Mouse (Mus musculus) heart, postnatal 0 days (tissue): ENCODE results near the gene Itgam. TPM values are rescaled to one million over a fixed set of nuclear protein-coding genes. Genes with fewer than 3 reads are reported as not detected.

Experiments used
- ATAC-seq: fragments of 200-750 bp; cut with Nextera tagmentation; 2 replicates; pipeline ENCODE4 v1.8.0; 2017; ENCODE audit warnings: low read depth, moderate number of reproducible peaks, moderate library complexity; ENCODE audit not compliant: insufficient read depth
- DNase-seq: peaks from one replicate; pipeline ENCODE4 v3.0.0-alpha.2; 2016; ENCODE audit warnings: low spot score
- H3K27ac ChIP-seq: fragments of 300-500 bp; sonication (generic); 2 replicates; pipeline ENCODE4 v1.5.1; 2014; ENCODE audit warnings: low read depth, mild to moderate bottlenecking
- H3K27me3 ChIP-seq: fragments of 300-500 bp; sonication (generic); 2 replicates; pipeline ENCODE4 v1.6.1; 2014; ENCODE audit warnings: low read length, mixed read lengths; ENCODE audit not compliant: control insufficient read depth, insufficient read depth
- H3K36me3 ChIP-seq: fragments of 300-500 bp; sonication (generic); replicated peaks from 2 replicates; pipeline ENCODE4 v1.6.1; 2014; ENCODE audit warnings: low read length, mixed read lengths; ENCODE audit not compliant: control insufficient read depth, insufficient read depth
- H3K4me1 ChIP-seq: fragments of 300-500 bp; sonication (generic); 2 replicates; pipeline ENCODE4 v1.6.1; 2014; ENCODE audit warnings: antibody characterized with exemption; ENCODE audit not compliant: control insufficient read depth, insufficient read depth
- H3K4me2 ChIP-seq: fragments of 300-500 bp; sonication (generic); 2 replicates; pipeline ENCODE4 v1.6.1; 2014; ENCODE audit warnings: low read depth, mild to moderate bottlenecking, low read length, moderate library complexity
- H3K4me3 ChIP-seq: fragments of 300-500 bp; sonication (generic); 2 replicates; pipeline ENCODE4 v1.5.1; 2014; ENCODE audit warnings: low read depth, low read length
- H3K9ac ChIP-seq: fragments of 300-500 bp; sonication (generic); replicated peaks from 2 replicates; pipeline ENCODE4 v1.6.1; 2014; ENCODE audit warnings: low read depth, low read length, mixed read lengths
- H3K9me3 ChIP-seq: fragments of 300-500 bp; sonication (generic); replicated peaks from 2 replicates; pipeline ENCODE4 v1.6.1; 2016; ENCODE audit warnings: low read length; ENCODE audit not compliant: control insufficient read depth
- CTCF ChIP-seq: IDR thresholded peaks from 2 replicates; pipeline ENCODE4 v1.5.1; 2016; ENCODE audit warnings: antibody characterized with exemption, control low read depth, low read depth
- EP300 ChIP-seq: IDR thresholded peaks from 2 replicates; pipeline ENCODE4 v1.6.1; 2016; ENCODE audit warnings: antibody characterized with exemption, low read depth
- WGBS: fragments of 180-500 bp; shearing (Covaris S2); extraction: QIAGEN DNeasy Blood & Tissue Kit; methylation state at CpG from one replicate; pipeline ENCODE4 v1.1.7; 2014; 5-methylcytosine and 5-hydroxymethylcytosine counted together
- polyA plus RNA-seq: library from polyadenylated mRNA; unstranded; fragments of >200 nt; fragmentation: Nextera tagmentation; extraction: Ambion mirVana; gene quantifications from 2 replicates; pipeline ENCODE4 v1.2.1, GENCODE M21; 2015
- total RNA-seq: library from RNA; depleted of rRNA; stranded (reverse); fragments of >200 nt; gene quantifications from 2 replicates; pipeline ENCODE4 v1.2.3, GENCODE M21; 2014; ENCODE audit warnings: low replicate concordance

Gene Itgam
- total and polyA plus RNA-seq, 2 experiments from 2014 or later, result 0.38 to 0.53 TPM

- no peak for ATAC-seq
- H3K9ac ChIP-seq, result no peak overlapping the region
- WGBS, result 91% methylated on average over 11 of the region's 11 CpGs
Observed at GRCm38 (mm10) chr7:128114371-128115105, 52.1 kb downstream of the Itgam start.

GRCm38 (mm10) chr7:128115211-128115958 is 52.9 kb downstream of the Itgam start:
- Histone ChIP-seq H3K4me3 (no peak overlapping the region), H3K27ac (no peak overlapping the region), H3K9me3 (no peaks in the 10 kb centered on the region), H3K27me3 (0 out of 2 replicates have a peak, but pooled peaks cover 3% of the 10 kb centered on the region), H3K9ac (no peak overlapping the region), H3K4me1 (no peaks in the 10 kb centered on the region), H3K36me3 (no peaks in the 10 kb centered on the region), H3K4me2 (no peak overlapping the region)
- DNase-seq, result no peak
- TF ChIP-seq CTCF (no peak), EP300 (no peak)
- WGBS, result 67% methylated on average over 5 of the region's 5 CpGs
- no peak for ATAC-seq

More at GRCm38 (mm10) chr7:128114371-128115105, 52.1 kb downstream of the Itgam start:
- Histone ChIP-seq H3K4me1 (no peaks in the 10 kb centered on the region), H3K4me2 (no peak overlapping the region), H3K9me3 (no peaks in the 10 kb centered on the region), H3K27ac (no peak overlapping the region), H3K4me3 (no peak overlapping the region), H3K36me3 (no peaks in the 10 kb centered on the region), H3K27me3 (0 out of 2 replicates have a peak, but pooled peaks cover 3% of the 10 kb centered on the region)
- TF ChIP-seq EP300 (no peak), CTCF (no peak)
- DNase-seq, result no peak

GRCm38 (mm10) chr7:128116396-128116795 is 54.0 kb downstream of the Itgam start:
- no peak for TF ChIP-seq EP300
- H3K4me3 ChIP-seq, result no peak overlapping the region
- no peak for DNase-seq
- 0 out of 2 replicates have a peak, but pooled peaks cover 3% of the 10 kb centered on the region for H3K27me3 ChIP-seq
- no peak overlapping the region for H3K4me2 ChIP-seq
- WGBS, result 89% methylated on average over 5 of the region's 5 CpGs
- ATAC-seq, result no peak
- no peak overlapping the region for H3K9ac ChIP-seq
- no peaks in the 10 kb centered on the region for H3K9me3 ChIP-seq
- H3K36me3 ChIP-seq, result no peaks in the 10 kb centered on the region
- no peak overlapping the region for H3K27ac ChIP-seq
- H3K4me1 ChIP-seq, result no peaks in the 10 kb centered on the region

- no peak overlapping the region for H3K27ac ChIP-seq
- 82% methylated on average over 6 of the region's 6 CpGs for WGBS
- H3K4me3 ChIP-seq, result no peak overlapping the region
- ATAC-seq (no peak), DNase-seq (no peak)
- no peaks in the 10 kb centered on the region for H3K4me1 ChIP-seq
- no peaks in the 10 kb centered on the region for H3K36me3 ChIP-seq
- H3K9me3 ChIP-seq, result no peaks in the 10 kb centered on the region
- H3K9ac ChIP-seq, result no peak overlapping the region
- TF ChIP-seq EP300, result no peak
- no peak for TF ChIP-seq CTCF
- no peak overlapping the region for H3K4me2 ChIP-seq
- no peaks in the 10 kb centered on the region for H3K27me3 ChIP-seq
Observed at GRCm38 (mm10) chr7:128119726-128120490, 57.5 kb downstream of the Itgam start.
